Mouse (Mus musculus): ENCODE data around the gene Mup19.
"Not testable (repeated sequence)": the region's sequence is repeated elsewhere in the genome, so short reads cannot be mapped to it uniquely, and the experiment has no call there.

Mup19 gene

GRCm38 (mm10) chr4:61782169-61782568, at the start of gene Mup19:
Gene Mup19, minus strand, starts transcription at chr4:61782269.
- not testable (repeated sequence) for DNase-seq (ENCODE audit: low spot score)

- DNase-seq (ENCODE audit: low spot score) = no peak
These were observed 47.1 kb upstream of the Mup19 start for GRCm38 (mm10) chr4:61829211-61829610.

- no peak for DNase-seq (ENCODE audit: low spot score)
These were observed 41.1 kb upstream of the Mup19 start for GRCm38 (mm10) chr4:61823185-61823584.

GRCm38 (mm10) chr4:61822541-61822940, 40.5 kb upstream of the Mup19 start:
- not testable (repeated sequence) for DNase-seq (ENCODE audit: low spot score)

GRCm38 (mm10) chr4:61815602-61816001, 33.5 kb upstream of the Mup19 start:
- DNase-seq (ENCODE audit: low spot score) = peak; percentile 42

GRCm38 (mm10) chr4:61813435-61813834, 31.4 kb upstream of the Mup19 start:
- DNase-seq (ENCODE audit: low spot score) = no peak

GRCm38 (mm10) chr4:61811193-61811592, 29.1 kb upstream of the Mup19 start:
- DNase-seq (ENCODE audit: low spot score) = not testable (repeated sequence)

- DNase-seq (ENCODE audit: low spot score) = peak; percentile 42
These were observed 26.9 kb upstream of the Mup19 start for GRCm38 (mm10) chr4:61808926-61809325.

GRCm38 (mm10) chr4:61789699-61790098, 7.6 kb upstream of the Mup19 start:
- DNase-seq (ENCODE audit: low spot score) = not testable (repeated sequence)

- DNase-seq (ENCODE audit: low spot score) = not testable (repeated sequence)
These were observed 2.2 kb upstream of the Mup19 start for GRCm38 (mm10) chr4:61784231-61784630.

Data from yolk sac, embryonic 10.5 days (tissue).